Mouse (Mus musculus): ENCODE results near the gene Ptpn14. TPM values are rescaled to one million over a fixed set of nuclear protein-coding genes. Genes with fewer than 3 reads are reported as not detected.

The Ptpn14 gene
- polyA plus RNA-seq, 1 experiment from 2014 or later: 11.0 TPM

DNA sequence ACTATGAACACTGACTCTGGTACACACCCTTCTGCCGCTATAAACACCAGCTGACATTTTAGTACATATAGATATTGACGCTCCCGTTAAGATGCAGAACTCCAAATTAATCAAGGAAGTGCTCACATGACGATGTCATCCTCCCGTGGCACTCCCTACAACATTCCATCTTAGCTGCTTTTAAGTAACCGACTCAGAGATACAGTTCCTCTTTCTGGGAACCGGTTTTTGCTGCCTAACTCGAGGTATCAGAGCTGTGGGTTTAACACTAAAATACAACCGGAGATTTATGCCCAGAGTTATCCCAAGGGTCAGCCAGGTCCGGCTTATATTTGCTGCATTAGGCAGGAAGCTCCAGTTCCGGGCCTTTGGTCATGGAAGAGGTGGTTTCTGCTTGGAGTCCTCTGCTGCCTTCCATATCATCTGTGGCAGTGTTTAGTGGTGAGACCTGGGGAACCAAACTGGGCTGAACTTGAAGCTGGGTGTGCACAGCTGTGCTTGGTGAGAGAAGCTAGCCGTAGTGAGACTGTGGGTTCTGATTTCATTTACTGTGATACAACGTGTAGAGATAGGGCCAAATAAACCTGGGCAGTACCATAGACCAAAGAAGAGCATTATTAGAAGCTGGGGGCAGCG is 64.6 kb downstream of the Ptpn14 start:
- 55% methylated on average over 14 of the region's 14 CpGs for WGBS
- no peak for ATAC-seq (ENCODE audit: insufficient number of reproducible peaks, insufficient read depth, low FRiP score, low read depth)
- no peak overlapping the region for H3K4me2 ChIP-seq (ENCODE audit: low read length)
- peaks cover 25 to 35% of the 10 kb centered on the region in 2 experiments for H3K4me1 ChIP-seq (ENCODE audit: control insufficient read depth in 2 of 2, insufficient read depth in 2 of 2, low read length in 2 of 2)
- H3K9me3 ChIP-seq (ENCODE audit: control insufficient read depth, low read length): no peaks in the 10 kb centered on the region
- H3K27me3 ChIP-seq (ENCODE audit: control insufficient read depth, insufficient read depth, low read length): no peaks in the 10 kb centered on the region
- no peak overlapping the region for H3K27ac ChIP-seq (replicated peaks in 1 of 2; ENCODE audit: control insufficient read depth in 1 of 2, insufficient read depth in 1 of 2, low read depth in 2 of 2, low read length in 2 of 2)
- peaks cover 23% of the 10 kb centered on the region for H3K36me3 ChIP-seq (ENCODE audit: control insufficient read depth, insufficient read depth, low read length)
- no peak overlapping the region for H3K9ac ChIP-seq (ENCODE audit: low read length)
- no peak overlapping the region for H3K4me3 ChIP-seq (ENCODE audit: control insufficient read depth in 1 of 2, insufficient read depth in 1 of 2, low read depth in 1 of 2, low read length in 2 of 2)

DNA sequence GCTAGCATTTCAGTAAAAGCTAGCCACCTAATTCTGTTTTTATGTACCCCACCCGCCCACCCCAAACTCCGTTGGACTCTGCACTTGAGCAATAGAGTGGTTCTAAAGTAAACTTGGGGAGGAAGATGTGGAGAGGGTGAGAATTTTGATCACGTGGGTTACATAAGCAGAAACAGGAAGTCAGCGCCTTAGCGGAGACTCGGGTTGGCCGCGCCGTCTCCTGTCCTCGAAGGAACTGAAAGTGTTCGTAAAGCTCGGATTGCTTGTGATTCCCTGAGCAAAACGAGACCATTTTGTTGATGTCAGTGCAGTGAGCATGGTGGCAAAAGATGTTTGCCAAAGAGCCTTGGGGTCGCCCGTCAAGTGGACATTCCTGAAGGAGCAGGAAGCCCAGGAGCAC is 70.9 kb downstream of the Ptpn14 start:
- Histone ChIP-seq H3K4me1 (ENCODE audit: control insufficient read depth in 2 of 2, insufficient read depth in 2 of 2, low read length in 2 of 2) (peaks cover 21 to 39% of the 10 kb centered on the region in 2 experiments), H3K9ac (ENCODE audit: low read length) (no peak overlapping the region), H3K4me2 (ENCODE audit: low read length) (no peak overlapping the region), H3K36me3 (ENCODE audit: control insufficient read depth, insufficient read depth, low read length) (peaks cover 21% of the 10 kb centered on the region), H3K27me3 (ENCODE audit: control insufficient read depth, insufficient read depth, low read length) (no peaks in the 10 kb centered on the region), H3K27ac (replicated peaks in 1 of 2; ENCODE audit: control insufficient read depth in 1 of 2, insufficient read depth in 1 of 2, low read depth in 2 of 2, low read length in 2 of 2) (no peak overlapping the region), H3K9me3 (ENCODE audit: control insufficient read depth, low read length) (no peaks in the 10 kb centered on the region), H3K4me3 (ENCODE audit: control insufficient read depth in 1 of 2, insufficient read depth in 1 of 2, low read depth in 1 of 2, low read length in 2 of 2) (no peak overlapping the region)
- no peak for ATAC-seq (ENCODE audit: insufficient number of reproducible peaks, insufficient read depth, low FRiP score, low read depth)
- whole genome bisulfite sequencing: 69% methylated on average over 15 of the region's 15 CpGs

DNA sequence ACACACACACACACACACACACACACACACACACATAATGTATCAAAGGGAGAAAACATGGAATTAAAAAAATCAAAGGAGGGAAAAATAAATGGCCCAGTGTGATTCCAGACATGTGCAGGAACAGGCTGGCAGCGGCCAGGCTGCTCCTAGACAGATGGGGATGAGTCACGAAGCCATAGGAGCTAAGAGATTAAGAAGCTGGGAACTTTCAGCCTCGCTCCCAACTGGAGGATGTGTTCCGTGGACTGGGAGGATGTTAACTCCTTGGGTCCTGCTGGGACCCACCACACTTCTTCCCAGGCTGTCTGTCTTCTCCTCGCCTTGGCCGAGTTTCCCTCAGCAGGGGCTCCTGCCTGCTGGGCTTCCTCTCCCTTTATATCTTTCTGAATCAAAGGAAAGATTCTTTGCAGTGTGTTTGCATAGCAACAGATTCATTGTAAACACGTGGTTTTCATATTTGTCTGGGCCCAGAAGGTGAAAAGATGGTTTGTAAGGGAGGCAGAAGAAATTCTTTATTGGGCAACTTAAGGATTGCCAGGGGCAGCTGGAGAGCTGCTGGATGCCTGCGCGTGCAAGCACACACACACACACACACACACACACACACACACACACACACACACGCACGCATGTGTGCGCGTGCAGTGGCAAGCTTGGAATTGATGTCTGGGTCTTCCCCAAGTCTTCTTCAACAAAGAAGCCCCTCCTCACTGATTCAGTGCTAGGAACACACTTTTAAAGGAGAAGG is 72.3 kb downstream of the Ptpn14 start:
- Histone ChIP-seq H3K9me3 (ENCODE audit: control insufficient read depth, low read length) (no peaks in the 10 kb centered on the region), H3K27me3 (ENCODE audit: control insufficient read depth, insufficient read depth, low read length) (no peaks in the 10 kb centered on the region), H3K9ac (ENCODE audit: low read length) (no peak overlapping the region), H3K27ac (replicated peaks in 1 of 2; ENCODE audit: control insufficient read depth in 1 of 2, insufficient read depth in 1 of 2, low read depth in 2 of 2, low read length in 2 of 2) (peak overlapping the region in 1 of 2 experiments; percentile 19; a peak in 1 of 4 replicates), H3K4me3 (ENCODE audit: control insufficient read depth in 1 of 2, insufficient read depth in 1 of 2, low read depth in 1 of 2, low read length in 2 of 2) (no peak overlapping the region), H3K4me2 (ENCODE audit: low read length) (no peak overlapping the region), H3K4me1 (ENCODE audit: control insufficient read depth in 2 of 2, insufficient read depth in 2 of 2, low read length in 2 of 2) (peaks cover 12 to 30% of the 10 kb centered on the region in 2 experiments), H3K36me3 (ENCODE audit: control insufficient read depth, insufficient read depth, low read length) (peaks cover 24% of the 10 kb centered on the region)
- ATAC-seq (ENCODE audit: insufficient number of reproducible peaks, insufficient read depth, low FRiP score, low read depth): no peak
- WGBS: 66% methylated on average over 13 of the region's 13 CpGs

DNA sequence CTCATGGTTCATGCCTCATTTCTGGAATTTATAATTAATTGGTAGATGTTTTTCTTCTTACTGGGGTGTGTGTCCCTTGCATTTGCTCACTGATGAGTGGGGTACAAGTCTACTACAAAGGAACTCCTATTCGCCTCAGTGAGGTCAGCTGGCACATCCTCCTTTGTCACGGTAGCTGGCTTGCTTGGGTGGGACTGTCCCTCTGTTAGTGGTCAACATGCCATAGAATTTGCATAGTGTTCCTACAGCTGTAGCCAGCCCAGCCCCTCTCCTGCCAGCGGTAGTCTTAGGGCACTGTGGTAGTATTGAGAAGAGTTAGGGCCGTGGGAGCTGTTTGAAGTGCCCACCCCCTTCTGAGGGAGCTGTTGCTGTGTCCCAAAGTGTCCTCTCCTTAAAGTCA is 73.2 kb downstream of the Ptpn14 start:
- 89% methylated on average over 4 of the region's 4 CpGs for WGBS
- peaks cover 24% of the 10 kb centered on the region for H3K36me3 ChIP-seq (ENCODE audit: control insufficient read depth, insufficient read depth, low read length)
- H3K9ac ChIP-seq (ENCODE audit: low read length): no peak overlapping the region
- H3K9me3 ChIP-seq (ENCODE audit: control insufficient read depth, low read length): no peaks in the 10 kb centered on the region
- ATAC-seq (ENCODE audit: insufficient number of reproducible peaks, insufficient read depth, low FRiP score, low read depth): no peak
- H3K4me1 ChIP-seq (ENCODE audit: control insufficient read depth in 2 of 2, insufficient read depth in 2 of 2, low read length in 2 of 2): peaks cover 6 to 20% of the 10 kb centered on the region in 2 experiments
- H3K4me2 ChIP-seq (ENCODE audit: low read length): no peak overlapping the region
- no peaks in the 10 kb centered on the region for H3K27me3 ChIP-seq (ENCODE audit: control insufficient read depth, insufficient read depth, low read length)
- H3K27ac ChIP-seq (replicated peaks in 1 of 2; ENCODE audit: control insufficient read depth in 1 of 2, insufficient read depth in 1 of 2, low read depth in 2 of 2, low read length in 2 of 2): no peak overlapping the region
- no peak overlapping the region for H3K4me3 ChIP-seq (ENCODE audit: control insufficient read depth in 1 of 2, insufficient read depth in 1 of 2, low read depth in 1 of 2, low read length in 2 of 2)

DNA sequence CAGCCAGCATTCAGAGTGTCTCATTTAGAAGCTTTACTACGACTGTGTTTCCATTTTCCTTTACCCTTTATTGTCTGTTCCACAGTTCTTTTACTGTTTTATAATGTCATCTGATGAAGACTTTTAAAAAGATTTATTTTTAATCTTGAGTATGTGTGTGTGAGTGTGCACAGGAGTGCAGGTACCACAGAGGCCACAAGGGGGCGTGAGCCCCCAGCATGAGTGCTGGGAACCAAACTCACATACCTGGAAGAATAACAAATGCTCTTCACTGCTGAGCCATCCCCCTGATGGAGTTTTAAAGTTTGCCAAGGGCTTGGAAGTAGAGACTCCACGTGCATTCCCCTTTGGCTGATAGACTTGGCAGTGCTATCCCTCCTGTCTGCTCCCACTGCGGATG is 74.5 kb downstream of the Ptpn14 start:
- no peak for ATAC-seq (ENCODE audit: insufficient number of reproducible peaks, insufficient read depth, low FRiP score, low read depth)
- Histone ChIP-seq H3K9me3 (ENCODE audit: control insufficient read depth, low read length) (no peaks in the 10 kb centered on the region), H3K9ac (ENCODE audit: low read length) (no peak overlapping the region), H3K27ac (replicated peaks in 1 of 2; ENCODE audit: control insufficient read depth in 1 of 2, insufficient read depth in 1 of 2, low read depth in 2 of 2, low read length in 2 of 2) (no peak overlapping the region), H3K4me1 (ENCODE audit: control insufficient read depth in 2 of 2, insufficient read depth in 2 of 2, low read length in 2 of 2) (peaks cover 3 to 25% of the 10 kb centered on the region in 2 experiments; a peak in 3 of 4 replicates), H3K4me3 (ENCODE audit: control insufficient read depth in 1 of 2, insufficient read depth in 1 of 2, low read depth in 1 of 2, low read length in 2 of 2) (no peak overlapping the region), H3K36me3 (ENCODE audit: control insufficient read depth, insufficient read depth, low read length) (peaks cover 24% of the 10 kb centered on the region), H3K27me3 (ENCODE audit: control insufficient read depth, insufficient read depth, low read length) (no peaks in the 10 kb centered on the region), H3K4me2 (ENCODE audit: low read length) (no peak overlapping the region)
- WGBS: 90% methylated on average over 4 of the region's 4 CpGs

DNA sequence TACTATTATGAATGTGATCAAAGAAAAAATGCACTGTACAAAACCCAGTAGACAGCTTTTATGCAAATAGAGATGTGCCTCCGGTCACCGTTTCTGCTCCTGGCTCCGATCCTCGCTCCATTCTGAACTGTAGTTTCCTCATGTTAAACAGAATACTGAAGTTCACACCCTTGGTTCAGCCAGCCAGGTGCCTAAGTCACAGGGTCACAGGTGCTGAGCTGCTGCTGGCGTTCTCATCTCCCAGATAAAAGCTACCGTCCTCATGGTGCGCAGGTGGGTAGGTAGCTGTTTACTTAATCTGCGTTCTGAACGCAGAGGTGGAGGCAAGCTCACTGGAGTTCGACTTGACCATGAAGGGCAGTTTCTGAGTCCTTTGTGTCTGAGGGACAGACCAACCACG is 75.7 kb downstream of the Ptpn14 start:
- H3K27ac ChIP-seq (replicated peaks in 1 of 2; ENCODE audit: control insufficient read depth in 1 of 2, insufficient read depth in 1 of 2, low read depth in 2 of 2, low read length in 2 of 2): no peak overlapping the region
- WGBS: 92% methylated on average over 11 of the region's 11 CpGs

DNA sequence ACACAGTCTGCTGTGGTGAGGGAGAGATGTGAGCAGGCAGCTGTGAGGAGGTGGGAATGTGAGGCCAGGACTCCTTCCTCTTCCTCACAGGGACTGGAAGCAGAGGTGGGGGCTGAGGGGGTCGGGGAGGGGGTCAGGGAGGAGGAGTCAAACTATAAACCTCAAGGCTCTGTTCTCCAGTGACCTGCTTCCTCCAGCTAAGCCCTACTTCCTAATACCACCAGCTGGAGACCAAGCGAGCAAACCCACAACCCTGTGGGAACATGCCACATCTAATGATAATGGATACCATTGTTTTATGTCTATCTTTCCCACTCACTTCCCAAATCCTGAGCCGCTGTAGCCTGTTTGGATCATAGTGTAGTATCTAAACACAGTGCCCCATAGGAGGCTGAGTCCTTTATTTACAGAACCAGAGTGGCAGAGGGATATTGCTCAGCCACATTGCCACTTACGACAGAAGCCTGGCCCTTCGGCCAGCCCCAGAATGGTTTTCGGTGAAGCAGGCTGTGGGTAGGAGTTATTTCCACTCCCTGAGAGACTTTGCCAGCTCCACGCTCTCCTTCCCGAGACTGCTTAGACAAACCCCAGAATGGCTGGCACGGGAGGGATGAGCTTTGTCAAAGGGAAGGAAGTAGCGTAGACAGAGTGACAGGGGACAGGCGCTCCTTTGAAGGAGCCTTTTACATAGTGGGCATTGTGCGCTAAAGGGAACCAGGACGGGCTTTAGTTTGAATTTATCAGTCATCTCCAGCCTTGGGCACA is 78.6 kb downstream of the Ptpn14 start:
- WGBS: 63% methylated on average over 13 of the region's 13 CpGs
- no peak overlapping the region for H3K4me2 ChIP-seq (ENCODE audit: low read length)
- H3K27me3 ChIP-seq (ENCODE audit: control insufficient read depth, insufficient read depth, low read length): no peaks in the 10 kb centered on the region
- no peak overlapping the region for H3K9ac ChIP-seq (ENCODE audit: low read length)
- no peaks in the 10 kb centered on the region for H3K9me3 ChIP-seq (ENCODE audit: control insufficient read depth, low read length)
- ATAC-seq (ENCODE audit: insufficient number of reproducible peaks, insufficient read depth, low FRiP score, low read depth): no peak
- no peak overlapping the region for H3K4me3 ChIP-seq (ENCODE audit: control insufficient read depth in 1 of 2, insufficient read depth in 1 of 2, low read depth in 1 of 2, low read length in 2 of 2)
- H3K36me3 ChIP-seq (ENCODE audit: control insufficient read depth, insufficient read depth, low read length): peaks cover 19% of the 10 kb centered on the region; the same call in 1 of the 2 replicates
- peak overlapping the region in 1 of 2 experiments; percentile 48; a peak in 1 of 4 replicates for H3K27ac ChIP-seq (replicated peaks in 1 of 2; ENCODE audit: control insufficient read depth in 1 of 2, insufficient read depth in 1 of 2, low read depth in 2 of 2, low read length in 2 of 2)
- peaks cover 2 to 17% of the 10 kb centered on the region in 2 experiments; a peak in 3 of 4 replicates for H3K4me1 ChIP-seq (ENCODE audit: control insufficient read depth in 2 of 2, insufficient read depth in 2 of 2, low read length in 2 of 2)

More for the DNA sequence above, 75.7 kb downstream of the Ptpn14 start:
- no peak for ATAC-seq (ENCODE audit: insufficient number of reproducible peaks, insufficient read depth, low FRiP score, low read depth)
- Histone ChIP-seq H3K36me3 (ENCODE audit: control insufficient read depth, insufficient read depth, low read length) (peaks cover 24% of the 10 kb centered on the region), H3K9ac (ENCODE audit: low read length) (no peak overlapping the region), H3K4me2 (ENCODE audit: low read length) (no peak overlapping the region), H3K27me3 (ENCODE audit: control insufficient read depth, insufficient read depth, low read length) (no peaks in the 10 kb centered on the region), H3K4me3 (ENCODE audit: control insufficient read depth in 1 of 2, insufficient read depth in 1 of 2, low read depth in 1 of 2, low read length in 2 of 2) (no peak overlapping the region), H3K4me1 (ENCODE audit: control insufficient read depth in 2 of 2, insufficient read depth in 2 of 2, low read length in 2 of 2) (peaks cover 5 to 27% of the 10 kb centered on the region in 2 experiments; a peak in 3 of 4 replicates), H3K9me3 (ENCODE audit: control insufficient read depth, low read length) (no peaks in the 10 kb centered on the region)

Data from heart, embryonic 14.5 days (tissue).